In genomic region chr10:99608477-99608876, GRCm38 (mm10) we compare ENCODE assay signal across 25 mouse cellular contexts.
DNase-seq lines count a peak whose midpoint lies in the region; ATAC-seq and TF ChIP-seq lines count a peak whose summit lies in the region.
"Had no signal": no experiment of that assay in that cellular context is flagged by ENCODE, and none has a peak within 500 bp of the region (broad histone marks: within the 10 kb centered on the region; RNA-seq: fewer than 3 reads in every experiment).

No protein-coding gene starts in this region.

- H3K9ac ChIP-seq in hindbrain, postnatal 0 days (replicated peaks; ENCODE audit: low read length), result no peak overlapping the region
- no peak overlapping the region for H3K9ac ChIP-seq in hindbrain, embryonic 12.5 days
- no peak overlapping the region for H3K9ac ChIP-seq in midbrain, postnatal 0 days (replicated peaks; ENCODE audit: low read length, poor library complexity, severe bottlenecking)
- no peak overlapping the region for H3K9ac ChIP-seq in midbrain, embryonic 15.5 days
- H3K9ac ChIP-seq in ES-Bruce4 (ENCODE audit: low read depth, poor library complexity, severe bottlenecking), result no peak overlapping the region
- H3K9ac ChIP-seq: embryonic facial prominence, embryonic 13.5 days; forebrain, embryonic 13.5 days; hindbrain, embryonic 13.5 days had no signal

- peak; percentile 37 for DNase-seq in hindbrain, postnatal 0 days (ENCODE audit: low spot score)
- peak; percentile 38 for DNase-seq in midbrain, postnatal 0 days (ENCODE audit: low spot score)
- DNase-seq in retina, postnatal 1 day, result peak; percentile 56
- DNase-seq: adrenal gland, adult 8-10 months; adrenal gland, postnatal 25 days; B cell, adult 2 months; cerebellum, adult 18-20 months; cerebellum, adult 9-10 months; cerebellum, postnatal 25 days; embryo, embryonic 11 days; gastrocnemius, postnatal 14 days; heart, adult 11 months had no signal

- no peaks in the 10 kb centered on the region for H3K36me3 ChIP-seq in hindbrain, postnatal 0 days (ENCODE audit: insufficient read depth, low read length)
- H3K36me3 ChIP-seq in hindbrain, embryonic 12.5 days, result no peaks in the 10 kb centered on the region
- H3K36me3 ChIP-seq in midbrain, postnatal 0 days (ENCODE audit: insufficient read depth, low read length), result no peaks in the 10 kb centered on the region
- no peaks in the 10 kb centered on the region for H3K36me3 ChIP-seq in midbrain, embryonic 15.5 days (replicated peaks)
- H3K36me3 ChIP-seq in ES-Bruce4 (ENCODE audit: control insufficient read depth, insufficient read depth, low read length, poor library complexity, severe bottlenecking), result no peaks in the 10 kb centered on the region
- H3K36me3 ChIP-seq: embryonic facial prominence, embryonic 10.5 days; embryonic facial prominence, embryonic 13.5 days; forebrain, embryonic 10.5 days; hindbrain, embryonic 13.5 days had no signal

- no peak for TF ChIP-seq CTCF in hindbrain, postnatal 0 days (IDR thresholded peaks at IDR 0.05; ENCODE audit: low read depth)
- TF ChIP-seq CTCF in midbrain, postnatal 0 days (IDR thresholded peaks at IDR 0.05), result no peak
- no peak for TF ChIP-seq CTCF in ES-Bruce4 (IDR thresholded peaks at IDR 0.05; ENCODE audit: low read depth, low read length)

- 81% methylated on average over 10 of the region's 10 CpGs for WGBS in hindbrain, postnatal 0 days
- WGBS in hindbrain, embryonic 12.5 days, result 89% methylated on average over 10 of the region's 10 CpGs
- WGBS in midbrain, postnatal 0 days, result 74% methylated on average over 10 of the region's 10 CpGs
- WGBS in midbrain, embryonic 15.5 days, result 79% methylated on average over 10 of the region's 10 CpGs

- no peak overlapping the region for H3K27ac ChIP-seq in hindbrain, postnatal 0 days
- H3K27ac ChIP-seq in hindbrain, embryonic 12.5 days, result no peak overlapping the region
- no peak overlapping the region for H3K27ac ChIP-seq in midbrain, postnatal 0 days (ENCODE audit: low read depth, low read length)
- H3K27ac ChIP-seq in midbrain, embryonic 15.5 days, result no peak overlapping the region
- H3K27ac ChIP-seq in ES-Bruce4 (ENCODE audit: insufficient read depth, low read length), result no peak overlapping the region
- H3K27ac ChIP-seq: embryonic facial prominence, embryonic 10.5 days; embryonic facial prominence, embryonic 13.5 days; forebrain, embryonic 10.5 days; forebrain, embryonic 13.5 days; hindbrain, embryonic 13.5 days had no signal

- peak; percentile 78; the same call in 1 of the 2 replicates for ATAC-seq in hindbrain, postnatal 0 days
- ATAC-seq in hindbrain, embryonic 12.5 days (ENCODE audit: low FRiP score), result no peak
- ATAC-seq in midbrain, postnatal 0 days (ENCODE audit: low FRiP score), result no peak
- ATAC-seq in midbrain, embryonic 15.5 days (replicated peaks), result no peak
- ATAC-seq in megakaryocyte progenitor cell, adult 5-6 weeks (replicated peaks; ENCODE audit: poor library complexity), result no peak
- ATAC-seq: activated CD4-positive, CD25-positive, alpha-beta regulatory T cell, adult 4 months; forebrain, embryonic 13.5 days; forebrain, embryonic 16.5 days; inflammation-experienced regulatory T-cells, adult 6 months had no signal

- no peaks in the 10 kb centered on the region for H3K4me1 ChIP-seq in hindbrain, postnatal 0 days (ENCODE audit: insufficient read depth, low read length)
- no peaks in the 10 kb centered on the region for H3K4me1 ChIP-seq in hindbrain, embryonic 12.5 days
- no peaks in the 10 kb centered on the region for H3K4me1 ChIP-seq in midbrain, postnatal 0 days (ENCODE audit: insufficient read depth, low read length)
- H3K4me1 ChIP-seq in midbrain, embryonic 15.5 days, result no peaks in the 10 kb centered on the region
- H3K4me1 ChIP-seq in ES-Bruce4 (ENCODE audit: control insufficient read depth, insufficient read depth, low read length), result no peaks in the 10 kb centered on the region
- H3K4me1 ChIP-seq: embryonic facial prominence, embryonic 10.5 days; embryonic facial prominence, embryonic 13.5 days; forebrain, embryonic 10.5 days; forebrain, embryonic 13.5 days; hindbrain, embryonic 13.5 days had no signal

- H3K4me3 ChIP-seq in hindbrain, postnatal 0 days (ENCODE audit: low read length), result no peak overlapping the region
- H3K4me3 ChIP-seq in hindbrain, embryonic 12.5 days, result no peak overlapping the region
- H3K4me3 ChIP-seq in midbrain, postnatal 0 days (ENCODE audit: low read depth, low read length), result no peak overlapping the region
- H3K4me3 ChIP-seq in midbrain, embryonic 15.5 days, result no peak overlapping the region
- peak overlapping the region; percentile 10; the same call in 1 of the 2 replicates for H3K4me3 ChIP-seq in ES-Bruce4 (ENCODE audit: low read depth, low read length)
- H3K4me3 ChIP-seq: embryonic facial prominence, embryonic 10.5 days; embryonic facial prominence, embryonic 13.5 days; forebrain, embryonic 10.5 days; forebrain, embryonic 13.5 days; hindbrain, embryonic 13.5 days had no signal

- no peak for TF ChIP-seq EP300 in ES-Bruce4 (IDR thresholded peaks at IDR 0.05; ENCODE audit: insufficient read depth, low read depth, low read length)

- no peak overlapping the region for H3K4me2 ChIP-seq in hindbrain, postnatal 0 days (ENCODE audit: low read depth, low read length)
- no peak overlapping the region for H3K4me2 ChIP-seq in hindbrain, embryonic 12.5 days (replicated peaks)
- H3K4me2 ChIP-seq in midbrain, postnatal 0 days (ENCODE audit: low read depth, low read length, poor library complexity, severe bottlenecking), result no peak overlapping the region
- H3K4me2 ChIP-seq in midbrain, embryonic 15.5 days, result no peak overlapping the region
- H3K4me2 ChIP-seq: embryonic facial prominence, embryonic 13.5 days; forebrain, embryonic 13.5 days; heart, embryonic 11.5 days; hindbrain, embryonic 13.5 days had no signal

- no peaks in the 10 kb centered on the region for H3K27me3 ChIP-seq in hindbrain, postnatal 0 days (ENCODE audit: insufficient read depth, low read length)
- H3K27me3 ChIP-seq in hindbrain, embryonic 12.5 days, result no peaks in the 10 kb centered on the region
- H3K27me3 ChIP-seq in midbrain, postnatal 0 days (ENCODE audit: insufficient read depth, low read length), result no peaks in the 10 kb centered on the region
- no peaks in the 10 kb centered on the region for H3K27me3 ChIP-seq in midbrain, embryonic 15.5 days (replicated peaks)
- H3K27me3 ChIP-seq in ES-Bruce4 (ENCODE audit: control insufficient read depth, insufficient read depth, low read length, poor library complexity, severe bottlenecking), result no peaks in the 10 kb centered on the region
- H3K27me3 ChIP-seq: embryonic facial prominence, embryonic 13.5 days; forebrain, embryonic 13.5 days; hindbrain, embryonic 13.5 days had no signal

- no peak for TF ChIP-seq POLR2A in ES-Bruce4 (IDR thresholded peaks at IDR 0.05; ENCODE audit: insufficient read depth, low read length)

- no peaks in the 10 kb centered on the region for H3K9me3 ChIP-seq in hindbrain, postnatal 0 days (ENCODE audit: low read length)
- H3K9me3 ChIP-seq in hindbrain, embryonic 12.5 days (replicated peaks), result no peaks in the 10 kb centered on the region
- no peaks in the 10 kb centered on the region for H3K9me3 ChIP-seq in midbrain, postnatal 0 days (ENCODE audit: low read length)
- no peaks in the 10 kb centered on the region for H3K9me3 ChIP-seq in midbrain, embryonic 15.5 days
- peaks cover 7% of the 10 kb centered on the region; the same call in 1 of the 2 replicates for H3K9me3 ChIP-seq in ES-Bruce4 (replicated peaks; ENCODE audit: control insufficient read depth, insufficient read depth, low read length, poor library complexity, severe bottlenecking)
- H3K9me3 ChIP-seq: forebrain, embryonic 10.5 days; forebrain, embryonic 13.5 days; hindbrain, embryonic 13.5 days had no signal
